Mouse (Mus musculus): Measurements from ENCODE around the gene Cd72. TPM values are rescaled to one million over a fixed set of nuclear protein-coding genes. Genes with fewer than 3 reads are reported as not detected.

Cd72 gene
- polyA plus RNA-seq, 1 experiment from 2014 or later = 2.6 TPM

- Histone ChIP-seq H3K36me3 (ENCODE audit: control insufficient read depth, insufficient read depth, low read length) (peaks cover 41% of the 10 kb centered on the region), H3K4me3 (ENCODE audit: low read length) (no peak overlapping the region), H3K9me3 (ENCODE audit: control insufficient read depth, low read length) (no peaks in the 10 kb centered on the region), H3K27ac (ENCODE audit: low read length) (peak overlapping the region; percentile 25; the same call in 1 of the 2 replicates), H3K9ac (ENCODE audit: low read depth, low read length) (peak overlapping the region; percentile 39; the same call in 1 of the 2 replicates), H3K4me1 (ENCODE audit: control insufficient read depth, insufficient read depth, low read length) (0 out of 2 replicates have a peak, but pooled peaks cover 7% of the 10 kb centered on the region), H3K4me2 (ENCODE audit: low read depth, low read length) (no peak overlapping the region), H3K27me3 (replicated peaks; ENCODE audit: control insufficient read depth, insufficient read depth, low read length) (no peaks in the 10 kb centered on the region)
- no peak for ATAC-seq
- 68% methylated on average over 15 of the region's 15 CpGs for WGBS
Measured at GRCm38 (mm10) chr4:43418973-43419656, 35.3 kb downstream of the Cd72 start.

- ATAC-seq = no peak
- Histone ChIP-seq H3K27ac (ENCODE audit: low read length) (no peak overlapping the region), H3K4me1 (ENCODE audit: control insufficient read depth, insufficient read depth, low read length) (0 out of 2 replicates have a peak, but pooled peaks cover 7% of the 10 kb centered on the region), H3K4me2 (ENCODE audit: low read depth, low read length) (no peak overlapping the region), H3K9ac (ENCODE audit: low read depth, low read length) (no peak overlapping the region), H3K4me3 (ENCODE audit: low read length) (no peak overlapping the region), H3K36me3 (ENCODE audit: control insufficient read depth, insufficient read depth, low read length) (peaks cover 35% of the 10 kb centered on the region), H3K9me3 (ENCODE audit: control insufficient read depth, low read length) (no peaks in the 10 kb centered on the region), H3K27me3 (replicated peaks; ENCODE audit: control insufficient read depth, insufficient read depth, low read length) (no peaks in the 10 kb centered on the region)
- 73% methylated on average over 4 of the region's 4 CpGs for WGBS
Measured at GRCm38 (mm10) chr4:43418450-43418849, 36.0 kb downstream of the Cd72 start.

GRCm38 (mm10) chr4:43417269-43418062, 37.0 kb downstream of the Cd72 start:
- Histone ChIP-seq H3K4me3 (ENCODE audit: low read length) (no peak overlapping the region), H3K27me3 (replicated peaks; ENCODE audit: control insufficient read depth, insufficient read depth, low read length) (no peaks in the 10 kb centered on the region), H3K9me3 (ENCODE audit: control insufficient read depth, low read length) (no peaks in the 10 kb centered on the region), H3K4me2 (ENCODE audit: low read depth, low read length) (no peak overlapping the region), H3K27ac (ENCODE audit: low read length) (no peak overlapping the region), H3K36me3 (ENCODE audit: control insufficient read depth, insufficient read depth, low read length) (peaks cover 28% of the 10 kb centered on the region), H3K9ac (ENCODE audit: low read depth, low read length) (no peak overlapping the region), H3K4me1 (ENCODE audit: control insufficient read depth, insufficient read depth, low read length) (0 out of 2 replicates have a peak, but pooled peaks cover 7% of the 10 kb centered on the region)
- ATAC-seq = no peak
- 73% methylated on average over 16 of the region's 16 CpGs for WGBS

GRCm38 (mm10) chr4:43416071-43416490, 38.3 kb downstream of the Cd72 start:
- Histone ChIP-seq H3K9ac (ENCODE audit: low read depth, low read length) (no peak overlapping the region), H3K9me3 (ENCODE audit: control insufficient read depth, low read length) (no peaks in the 10 kb centered on the region), H3K4me1 (ENCODE audit: control insufficient read depth, insufficient read depth, low read length) (0 out of 2 replicates have a peak, but pooled peaks cover 11% of the 10 kb centered on the region), H3K27me3 (replicated peaks; ENCODE audit: control insufficient read depth, insufficient read depth, low read length) (no peaks in the 10 kb centered on the region), H3K4me2 (ENCODE audit: low read depth, low read length) (no peak overlapping the region), H3K36me3 (ENCODE audit: control insufficient read depth, insufficient read depth, low read length) (peaks cover 20% of the 10 kb centered on the region), H3K27ac (ENCODE audit: low read length) (no peak overlapping the region), H3K4me3 (ENCODE audit: low read length) (no peak overlapping the region)
- no peak for ATAC-seq
- 95% methylated on average over 22 of the region's 22 CpGs for WGBS

GRCm38 (mm10) chr4:43415221-43416070, 39.0 kb downstream of the Cd72 start:
- WGBS = 90% methylated on average over 29 of the region's 29 CpGs
- no peaks in the 10 kb centered on the region for H3K27me3 ChIP-seq (replicated peaks; ENCODE audit: control insufficient read depth, insufficient read depth, low read length)
- no peak overlapping the region for H3K9ac ChIP-seq (ENCODE audit: low read depth, low read length)
- 0 out of 2 replicates have a peak, but pooled peaks cover 11% of the 10 kb centered on the region for H3K4me1 ChIP-seq (ENCODE audit: control insufficient read depth, insufficient read depth, low read length)
- no peak for ATAC-seq
- no peak overlapping the region for H3K27ac ChIP-seq (ENCODE audit: low read length)
- H3K4me2 ChIP-seq (ENCODE audit: low read depth, low read length) = no peak overlapping the region
- H3K36me3 ChIP-seq (ENCODE audit: control insufficient read depth, insufficient read depth, low read length) = peaks cover 20% of the 10 kb centered on the region
- H3K4me3 ChIP-seq (ENCODE audit: low read length) = no peak overlapping the region
- H3K9me3 ChIP-seq (ENCODE audit: control insufficient read depth, low read length) = no peaks in the 10 kb centered on the region

- Histone ChIP-seq H3K4me2 (ENCODE audit: low read depth, low read length) (no peak overlapping the region), H3K9ac (ENCODE audit: low read depth, low read length) (no peak overlapping the region), H3K27me3 (replicated peaks; ENCODE audit: control insufficient read depth, insufficient read depth, low read length) (no peaks in the 10 kb centered on the region), H3K27ac (ENCODE audit: low read length) (no peak overlapping the region), H3K9me3 (ENCODE audit: control insufficient read depth, low read length) (no peaks in the 10 kb centered on the region), H3K4me1 (ENCODE audit: control insufficient read depth, insufficient read depth, low read length) (0 out of 2 replicates have a peak, but pooled peaks cover 11% of the 10 kb centered on the region), H3K36me3 (ENCODE audit: control insufficient read depth, insufficient read depth, low read length) (peaks cover 20% of the 10 kb centered on the region), H3K4me3 (ENCODE audit: low read length) (no peak overlapping the region)
- WGBS = 88% methylated on average over 14 of the region's 14 CpGs
- ATAC-seq = no peak
Measured at GRCm38 (mm10) chr4:43414761-43415160, 39.7 kb downstream of the Cd72 start.

GRCm38 (mm10) chr4:43407071-43407920, 47.1 kb downstream of the Cd72 start:
- Histone ChIP-seq H3K36me3 (ENCODE audit: control insufficient read depth, insufficient read depth, low read length) (no peaks in the 10 kb centered on the region), H3K4me3 (ENCODE audit: low read length) (peak overlapping the region; percentile 52), H3K9ac (ENCODE audit: low read depth, low read length) (peak overlapping the region; percentile 71; the same call in 1 of the 2 replicates), H3K27ac (ENCODE audit: low read length) (peak overlapping the region; percentile 84), H3K27me3 (replicated peaks; ENCODE audit: control insufficient read depth, insufficient read depth, low read length) (no peaks in the 10 kb centered on the region), H3K4me2 (ENCODE audit: low read depth, low read length) (peak overlapping the region; percentile 56), H3K4me1 (ENCODE audit: control insufficient read depth, insufficient read depth, low read length) (peaks cover 25% of the 10 kb centered on the region), H3K9me3 (ENCODE audit: control insufficient read depth, low read length) (no peaks in the 10 kb centered on the region)
- no peak for ATAC-seq
- 64% methylated on average over 12 of the region's 12 CpGs for WGBS

GRCm38 (mm10) chr4:43406162-43406971, 48.1 kb downstream of the Cd72 start:
- ATAC-seq = peak; percentile 95
- Histone ChIP-seq H3K9ac (ENCODE audit: low read depth, low read length) (peak overlapping the region; percentile 71), H3K4me1 (ENCODE audit: control insufficient read depth, insufficient read depth, low read length) (peaks cover 32% of the 10 kb centered on the region), H3K4me3 (ENCODE audit: low read length) (peak overlapping the region; percentile 52), H3K27ac (ENCODE audit: low read length) (peak overlapping the region; percentile 84), H3K4me2 (ENCODE audit: low read depth, low read length) (peak overlapping the region; percentile 56), H3K9me3 (ENCODE audit: control insufficient read depth, low read length) (no peaks in the 10 kb centered on the region), H3K36me3 (ENCODE audit: control insufficient read depth, insufficient read depth, low read length) (no peaks in the 10 kb centered on the region), H3K27me3 (replicated peaks; ENCODE audit: control insufficient read depth, insufficient read depth, low read length) (no peaks in the 10 kb centered on the region)
- WGBS = 6% methylated on average over 28 of the region's 28 CpGs
